Mouse (Mus musculus): Measurements from ENCODE around the gene Mxra7. TPM values are rescaled to one million over a fixed set of nuclear protein-coding genes. Genes with fewer than 3 reads are reported as not detected.
A peak's percentile ranks its signal among the peaks of the same experiment; 100 is the strongest.
"Not testable (repeated sequence)": the region's sequence is repeated elsewhere in the genome, so short reads cannot be mapped to it uniquely, and the experiment has no call there.

Gene Mxra7
- total RNA-seq, 1 experiment from 2014 or later, result not detected

DNA sequence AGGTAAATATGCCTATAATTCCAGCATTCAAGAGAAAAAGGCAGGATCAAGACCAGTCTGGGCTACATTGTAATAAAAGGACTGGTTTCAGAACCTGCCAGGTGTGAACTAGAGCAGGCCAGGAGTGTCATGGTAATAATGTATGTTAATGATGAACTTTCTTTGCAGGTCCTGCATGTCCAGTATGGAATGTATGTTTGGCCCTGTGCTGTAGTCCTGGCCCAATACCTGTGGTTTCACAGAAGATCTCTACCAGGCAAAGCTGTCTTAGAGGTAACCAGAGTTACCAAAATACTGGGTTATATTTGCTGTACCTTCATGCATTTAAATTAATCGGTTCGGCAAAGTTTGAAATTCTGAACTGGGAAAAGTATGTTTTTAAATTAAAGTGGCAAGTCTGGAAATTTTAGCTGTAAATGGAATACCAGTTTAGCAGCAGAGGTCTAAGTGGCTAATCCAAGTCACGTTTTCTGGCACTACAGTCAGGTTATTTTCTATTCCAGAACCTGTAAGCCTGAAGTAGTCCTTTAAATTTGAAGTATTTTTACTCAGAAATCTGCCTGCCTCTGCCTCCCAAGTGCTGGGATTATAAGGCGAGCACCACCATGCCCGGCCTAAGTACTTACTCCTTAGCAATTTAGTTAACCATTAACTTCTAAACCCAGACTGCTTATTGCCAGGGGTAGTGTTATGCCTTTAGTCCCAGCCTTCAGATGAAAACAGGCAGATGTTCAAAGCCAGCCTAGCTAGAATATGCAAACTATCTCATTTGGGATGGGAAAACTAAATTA lies 20.4 kb upstream of the Mxra7 start:
- no peak for ATAC-seq (ENCODE audit: extremely low read depth, insufficient number of reproducible peaks, low FRiP score, poor library complexity, severe bottlenecking)

DNA sequence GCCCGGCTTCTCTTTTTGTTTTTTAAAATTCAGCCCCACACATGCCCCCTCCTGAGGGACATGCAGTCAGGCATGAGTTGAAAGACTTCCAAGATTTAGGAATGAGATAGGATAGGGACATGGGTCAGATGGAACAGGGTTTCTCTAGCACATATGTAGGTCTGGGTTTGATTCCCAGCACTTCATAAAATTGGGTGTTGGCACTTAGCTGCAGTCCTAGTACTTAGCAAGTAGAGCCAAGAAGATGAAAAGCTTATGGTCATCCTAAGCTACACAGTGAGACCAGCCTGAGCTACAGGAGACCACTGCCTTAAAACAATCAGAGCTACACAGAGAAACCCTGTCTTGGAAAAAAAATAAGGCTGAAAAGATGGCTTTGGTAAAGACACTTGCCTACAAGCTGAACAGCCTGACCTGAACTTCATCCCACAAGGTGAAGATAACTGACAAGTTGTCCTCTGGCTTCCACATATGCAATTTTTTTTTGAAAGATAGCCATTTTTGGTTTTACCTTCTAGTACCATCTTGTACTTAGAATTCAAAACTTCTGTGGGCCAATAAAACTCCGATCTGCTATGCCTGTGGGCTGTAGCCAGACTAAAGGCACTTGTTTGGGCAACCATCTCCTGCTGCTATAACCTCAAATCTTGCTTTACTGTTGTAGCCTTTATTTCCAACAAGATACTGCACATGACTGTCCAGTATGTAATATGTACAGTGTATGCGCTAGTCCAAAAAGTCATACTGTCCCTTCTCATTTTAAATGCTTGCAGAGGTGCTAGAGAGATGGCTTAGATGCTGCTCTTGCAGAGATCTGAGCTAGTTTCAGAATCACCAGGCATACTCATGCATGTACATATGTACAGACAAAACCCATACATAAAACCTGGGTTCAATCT lies 19.6 kb upstream of the Mxra7 start:
- no peak for ATAC-seq (ENCODE audit: extremely low read depth, insufficient number of reproducible peaks, low FRiP score, poor library complexity, severe bottlenecking)

DNA sequence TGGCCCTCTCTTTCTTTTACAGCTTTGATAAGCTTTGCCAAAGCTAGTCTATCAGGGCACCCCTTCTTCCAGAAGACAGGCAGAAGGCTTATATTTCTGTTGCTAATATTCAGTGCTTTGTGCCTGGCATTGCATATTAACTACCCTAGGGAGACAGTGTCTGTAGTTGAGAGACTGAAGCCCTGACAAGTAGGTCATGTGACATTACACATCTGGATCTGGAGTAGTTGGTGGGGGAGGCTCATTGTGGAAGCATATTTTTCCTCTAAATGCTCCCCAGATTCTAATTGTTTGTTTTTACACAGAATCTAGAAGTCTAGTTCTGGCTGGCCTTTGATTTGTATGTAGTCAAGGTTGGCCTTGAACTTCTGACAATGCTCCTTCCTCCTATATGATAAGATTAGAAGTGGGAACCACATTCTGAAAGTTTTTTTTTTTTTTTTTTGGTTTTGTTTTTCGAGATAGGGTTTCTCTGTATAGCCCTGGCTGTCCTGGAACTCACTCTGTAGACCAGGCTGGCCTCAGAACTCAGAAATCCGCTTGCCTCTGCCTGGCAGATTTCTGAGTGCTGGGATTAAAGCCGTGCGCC lies 18.8 kb upstream of the Mxra7 start:
- no peak for ATAC-seq (ENCODE audit: extremely low read depth, insufficient number of reproducible peaks, low FRiP score, poor library complexity, severe bottlenecking)

GRCm38 (mm10) chr11:116843261-116844233 lies 15.7 kb upstream of the Mxra7 start, which contains the start of the genes Mettl23 and Jmjd6:
TSS of gene Mettl23 (plus strand) at chr11:116843278.
TSS of gene Jmjd6 (minus strand) at chr11:116843449.
- ATAC-seq (ENCODE audit: extremely low read depth, insufficient number of reproducible peaks, low FRiP score, poor library complexity, severe bottlenecking), result peak; percentile 90

GRCm38 (mm10) chr11:116842531-116843260 lies 14.8 kb upstream of the Mxra7 start:
- peak; percentile 37 for ATAC-seq (ENCODE audit: extremely low read depth, insufficient number of reproducible peaks, low FRiP score, poor library complexity, severe bottlenecking)

- no peak for ATAC-seq (ENCODE audit: extremely low read depth, insufficient number of reproducible peaks, low FRiP score, poor library complexity, severe bottlenecking)
Observed at GRCm38 (mm10) chr11:116840748-116841147, 12.9 kb upstream of the Mxra7 start.

DNA sequence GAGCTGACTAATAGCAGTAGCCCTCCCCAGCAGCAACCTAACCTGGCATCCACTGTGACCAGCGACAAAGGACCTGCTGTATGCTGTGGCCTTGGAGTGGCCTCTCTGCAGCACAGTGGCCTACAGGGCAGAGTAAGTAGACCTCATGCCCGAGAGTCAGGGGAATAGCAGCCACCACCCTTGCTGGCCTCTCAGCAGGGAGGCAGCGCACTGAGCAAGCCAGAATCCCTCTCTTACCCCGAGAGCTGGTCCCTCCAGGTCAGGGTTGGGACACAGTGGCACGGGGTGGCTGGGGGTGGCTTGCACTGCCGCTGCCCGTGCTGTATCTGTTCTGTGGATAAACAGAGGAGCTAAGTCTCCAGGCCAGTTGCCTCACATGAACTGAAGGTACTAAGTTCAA lies 11.8 kb upstream of the Mxra7 start:
- no peak for ATAC-seq (ENCODE audit: extremely low read depth, insufficient number of reproducible peaks, low FRiP score, poor library complexity, severe bottlenecking)

GRCm38 (mm10) chr11:116838936-116839335 lies 11.1 kb upstream of the Mxra7 start:
- no peak for ATAC-seq (ENCODE audit: extremely low read depth, insufficient number of reproducible peaks, low FRiP score, poor library complexity, severe bottlenecking)

GRCm38 (mm10) chr11:116837441-116837840 lies 9.6 kb upstream of the Mxra7 start:
- no peak for ATAC-seq (ENCODE audit: extremely low read depth, insufficient number of reproducible peaks, low FRiP score, poor library complexity, severe bottlenecking)

DNA sequence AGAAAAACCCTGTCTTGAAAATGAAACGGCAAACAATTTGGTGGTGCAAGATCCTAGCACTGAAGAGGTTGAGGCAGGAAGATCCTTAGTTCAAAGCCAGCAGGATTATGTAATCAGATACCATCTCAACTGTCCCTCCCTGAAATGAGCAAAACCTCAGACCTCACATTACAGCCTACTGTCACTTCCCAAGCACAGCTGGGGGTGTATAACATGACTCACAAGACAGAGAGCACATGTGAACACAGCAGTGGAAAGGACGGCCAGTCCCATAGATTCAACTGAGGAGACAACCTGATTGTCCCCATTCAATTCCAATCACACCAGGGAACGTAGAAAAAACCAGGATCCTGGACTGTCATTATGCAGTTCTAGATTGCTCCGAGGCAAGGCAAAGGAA lies 8.4 kb upstream of the Mxra7 start:
- ATAC-seq (ENCODE audit: extremely low read depth, insufficient number of reproducible peaks, low FRiP score, poor library complexity, severe bottlenecking), result no peak

- ATAC-seq (ENCODE audit: extremely low read depth, insufficient number of reproducible peaks, low FRiP score, poor library complexity, severe bottlenecking), result no peak
Observed at GRCm38 (mm10) chr11:116834954-116835353, 7.1 kb upstream of the Mxra7 start.

- no peak for ATAC-seq (ENCODE audit: extremely low read depth, insufficient number of reproducible peaks, low FRiP score, poor library complexity, severe bottlenecking)
Observed at GRCm38 (mm10) chr11:116832172-116832685, 4.4 kb upstream of the Mxra7 start.

GRCm38 (mm10) chr11:116826550-116827504 lies 1.0 kb downstream of the Mxra7 start:
- no peak for ATAC-seq (ENCODE audit: extremely low read depth, insufficient number of reproducible peaks, low FRiP score, poor library complexity, severe bottlenecking)

- no peak for ATAC-seq (ENCODE audit: extremely low read depth, insufficient number of reproducible peaks, low FRiP score, poor library complexity, severe bottlenecking)
Observed at GRCm38 (mm10) chr11:116825230-116825629, 2.6 kb downstream of the Mxra7 start.

DNA sequence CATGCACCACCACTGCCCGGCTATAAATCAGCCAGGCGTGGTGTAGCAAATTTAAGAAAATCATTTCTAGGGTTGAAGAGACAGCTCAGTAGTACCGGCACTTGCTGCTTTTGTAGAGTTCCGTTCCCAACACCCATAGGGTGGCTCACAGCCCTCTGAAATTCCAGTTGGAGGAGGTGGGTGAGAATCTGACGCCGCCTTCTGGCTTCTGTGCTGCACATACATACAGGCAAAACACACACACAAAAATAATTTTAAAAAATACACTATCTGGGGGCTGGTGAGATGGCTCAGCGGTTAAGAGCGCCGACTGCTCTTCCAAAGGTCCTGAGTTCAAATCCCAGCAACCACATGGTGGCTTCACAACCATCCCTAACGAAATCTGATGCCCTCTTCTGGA lies 4.0 kb downstream of the Mxra7 start:
- not testable (repeated sequence) for ATAC-seq (ENCODE audit: extremely low read depth, insufficient number of reproducible peaks, low FRiP score, poor library complexity, severe bottlenecking)

DNA sequence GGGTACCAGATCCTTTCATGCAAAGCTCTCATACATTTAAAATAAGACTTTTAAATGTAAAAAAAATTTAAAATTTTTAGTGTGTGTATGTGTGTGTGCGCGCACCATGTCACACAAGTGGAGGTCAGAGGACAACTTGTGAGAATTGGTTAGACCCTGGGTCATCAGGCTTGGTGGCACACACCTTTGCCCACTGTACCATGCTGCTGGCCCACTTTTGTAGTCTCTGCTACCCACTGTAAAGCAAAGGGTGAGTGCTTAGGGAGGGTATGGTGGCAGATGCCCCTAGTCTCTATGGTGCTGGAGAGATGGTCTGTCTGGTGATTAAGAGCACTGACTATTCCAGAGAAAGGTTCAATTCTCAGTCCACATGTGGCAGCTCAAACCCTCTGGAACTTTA lies 4.6 kb downstream of the Mxra7 start:
- ATAC-seq (ENCODE audit: extremely low read depth, insufficient number of reproducible peaks, low FRiP score, poor library complexity, severe bottlenecking), result no peak

DNA sequence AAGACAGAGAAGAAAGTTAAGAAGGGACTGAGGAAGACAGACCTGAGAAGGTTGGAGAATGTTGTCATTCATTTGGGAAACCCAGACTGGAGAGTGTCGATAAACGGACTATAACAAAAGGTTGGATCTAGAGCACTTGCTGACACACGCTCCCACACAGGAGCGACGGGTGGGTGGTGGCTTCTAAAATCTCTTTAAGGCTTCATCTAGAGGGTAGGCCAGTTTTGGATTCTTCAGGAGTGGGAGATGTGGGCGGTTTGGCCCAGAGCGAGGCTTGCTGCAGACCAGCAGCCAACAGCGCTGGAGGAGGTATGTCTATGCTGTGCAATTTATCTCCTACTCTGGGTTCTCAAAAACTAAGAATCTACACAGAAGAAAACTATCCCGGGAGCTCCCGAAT lies 5.2 kb downstream of the Mxra7 start:
- ATAC-seq (ENCODE audit: extremely low read depth, insufficient number of reproducible peaks, low FRiP score, poor library complexity, severe bottlenecking), result no peak

All from neutrophil, adult 5-6 weeks (primary cell).